Mouse (Mus musculus) G1E (cell line): ENCODE data around the gene Nsmce3. TPM values are rescaled to one million over a fixed set of nuclear protein-coding genes. Genes with fewer than 3 reads are reported as not detected.
A peak's percentile ranks its signal among the peaks of the same experiment; 100 is the strongest.

ENCODE experiments used
- ATAC-seq: 2 replicates; pipeline ENCODE4 v1.8.0; 2016; ENCODE audit warnings: mild to moderate bottlenecking; ENCODE audit not compliant: insufficient number of reproducible peaks, poor library complexity, low FRiP score, severe bottlenecking; ENCODE audit errors: extremely low read depth
- DNase-seq: peaks from one replicate; pipeline ENCODE4 v3.0.0; 2012; ENCODE audit warnings: low spot score
- H3K27me3 ChIP-seq: 2 replicates; pipeline ENCODE4 v1.6.1; 2012; ENCODE audit warnings: mild to moderate bottlenecking, low read length, inconsistent platforms; ENCODE audit not compliant: insufficient read depth
- H3K36me3 ChIP-seq: replicated peaks from 2 replicates; pipeline ENCODE3; 2012; ENCODE audit warnings: mild to moderate bottlenecking, inconsistent platforms
- H3K4me1 ChIP-seq: 2 replicates; pipeline ENCODE4 v1.6.1; 2012; ENCODE audit warnings: low read depth, low read length, inconsistent platforms, mixed read lengths; ENCODE audit not compliant: insufficient read depth
- H3K4me3 ChIP-seq: 2 replicates; pipeline ENCODE4 v1.5.1; 2012; ENCODE audit warnings: low read depth, mild to moderate bottlenecking, inconsistent platforms, low read length, moderate library complexity, mixed read lengths
- H3K9me3 ChIP-seq: replicated peaks from 2 replicates; pipeline ENCODE4 v1.6.1; 2012; ENCODE audit warnings: inconsistent platforms
- CTCF ChIP-seq: IDR thresholded peaks from 2 replicates; pipeline ENCODE4 v1.5.1; 2012; ENCODE audit warnings: low read depth, low read length, inconsistent platforms, mixed read lengths
- GATA1 ChIP-seq: IDR thresholded peaks from 2 replicates; pipeline ENCODE4 v1.6.1; 2012; ENCODE audit warnings: borderline replicate concordance, low read length, inconsistent platforms, mixed read lengths
- GATA2 ChIP-seq: IDR thresholded peaks from 2 replicates; pipeline ENCODE4 v1.6.1; 2012; ENCODE audit warnings: low read depth, low read length, inconsistent platforms, borderline replicate concordance
- POLR2AphosphoS5 ChIP-seq: IDR thresholded peaks from 2 replicates; pipeline ENCODE4 v1.6.1; 2012; ENCODE audit warnings: low read depth, low read length, inconsistent platforms; ENCODE audit not compliant: insufficient replicate concordance
- TAL1 ChIP-seq: conservative IDR thresholded peaks from 2 replicates; pipeline ENCODE4 v1.6.1; 2012; ENCODE audit warnings: low read depth, low read length, inconsistent platforms, mixed read lengths
- polyA plus RNA-seq: library from polyadenylated mRNA; stranded (reverse); fragments of >175 nt; gene quantifications from 2 replicates; pipeline ENCODE4 v1.2.3, GENCODE M21; 2012
- total RNA-seq, 2 experiments: library from RNA; stranded (forward) in 1 of 2; stranded (reverse) in 1 of 2; fragments of 200-1000 nt in 1 of 2; fragments of >200 nt in 1 of 2; fragmentation: Nextera tagmentation in 1 of 2; gene quantifications; 2 replicates each; pipeline ENCODE4 v1.2.3; 2014 to 2017

Nsmce3 gene
- total and polyA plus RNA-seq, 3 experiments: 4.4 to 8.1 (median 7.2) TPM

- no peak for TF ChIP-seq GATA1
- no peak for TF ChIP-seq POLR2AphosphoS5
- TF ChIP-seq CTCF: no peak
- TF ChIP-seq TAL1: no peak
- no peak for TF ChIP-seq GATA2
- DNase-seq: no peak
- no peak for ATAC-seq
- no peaks in the 10 kb centered on the region for H3K4me1 ChIP-seq
- no peaks in the 10 kb centered on the region for H3K9me3 ChIP-seq
- no peaks in the 10 kb centered on the region for H3K36me3 ChIP-seq
- no peak overlapping the region for H3K4me3 ChIP-seq
- peaks cover 3% of the 10 kb centered on the region; the same call in 1 of the 2 replicates for H3K27me3 ChIP-seq
Observed at GRCm38 (mm10) chr7:64884187-64884862, 11.5 kb upstream of the Nsmce3 start.

GRCm38 (mm10) chr7:64882243-64882642 is 9.4 kb upstream of the Nsmce3 start:
- H3K4me3 ChIP-seq: no peak overlapping the region

GRCm38 (mm10) chr7:64881387-64881786 is 8.6 kb upstream of the Nsmce3 start:
- Histone ChIP-seq H3K36me3 (no peaks in the 10 kb centered on the region), H3K4me1 (no peaks in the 10 kb centered on the region), H3K27me3 (peaks cover 6% of the 10 kb centered on the region), H3K9me3 (no peaks in the 10 kb centered on the region), H3K4me3 (no peak overlapping the region)
- no peak for TF ChIP-seq TAL1
- no peak for TF ChIP-seq POLR2AphosphoS5
- TF ChIP-seq CTCF: no peak
- TF ChIP-seq GATA1: no peak
- no peak for TF ChIP-seq GATA2
- no peak for DNase-seq
- ATAC-seq: no peak

More at GRCm38 (mm10) chr7:64882243-64882642, 9.4 kb upstream of the Nsmce3 start:
- DNase-seq (no peak), ATAC-seq (no peak)
- H3K36me3 ChIP-seq: no peaks in the 10 kb centered on the region
- TF ChIP-seq GATA1 (no peak), GATA2 (no peak), POLR2AphosphoS5 (no peak), TAL1 (no peak), CTCF (no peak)
- no peaks in the 10 kb centered on the region for H3K4me1 ChIP-seq
- H3K9me3 ChIP-seq: no peaks in the 10 kb centered on the region
- peaks cover 4% of the 10 kb centered on the region for H3K27me3 ChIP-seq

- H3K36me3 ChIP-seq: no peaks in the 10 kb centered on the region
- no peak overlapping the region for H3K4me3 ChIP-seq
- no peaks in the 10 kb centered on the region for H3K4me1 ChIP-seq
- ATAC-seq (no peak), DNase-seq (no peak)
- peaks cover 6% of the 10 kb centered on the region for H3K27me3 ChIP-seq
- TF ChIP-seq POLR2AphosphoS5: no peak
- TF ChIP-seq TAL1: no peak
- no peak for TF ChIP-seq GATA1
- no peak for TF ChIP-seq CTCF
- no peak for TF ChIP-seq GATA2
- no peaks in the 10 kb centered on the region for H3K9me3 ChIP-seq
Observed at GRCm38 (mm10) chr7:64880415-64880814, 7.6 kb upstream of the Nsmce3 start.

GRCm38 (mm10) chr7:64874941-64875340 is 2.1 kb upstream of the Nsmce3 start:
- Histone ChIP-seq H3K4me3 (no peak overlapping the region), H3K9me3 (no peaks in the 10 kb centered on the region), H3K36me3 (peaks cover 11% of the 10 kb centered on the region), H3K4me1 (peaks cover 17% of the 10 kb centered on the region), H3K27me3 (peaks cover 6% of the 10 kb centered on the region; the same call in 1 of the 2 replicates)
- no peak for DNase-seq
- ATAC-seq: no peak
- TF ChIP-seq GATA1 (no peak), TAL1 (no peak), CTCF (no peak), GATA2 (no peak), POLR2AphosphoS5 (no peak)

- Histone ChIP-seq H3K4me1 (peaks cover 31% of the 10 kb centered on the region), H3K9me3 (no peaks in the 10 kb centered on the region), H3K27me3 (peaks cover 6% of the 10 kb centered on the region; the same call in 1 of the 2 replicates), H3K4me3 (peak overlapping the region; percentile 81; the same call in 1 of the 2 replicates), H3K36me3 (peaks cover 22% of the 10 kb centered on the region)
- TF ChIP-seq GATA1: no peak
- TF ChIP-seq CTCF: no peak
- TF ChIP-seq POLR2AphosphoS5: no peak
- no peak for TF ChIP-seq TAL1
- TF ChIP-seq GATA2: no peak
- ATAC-seq: no peak
- DNase-seq: no peak
Observed at GRCm38 (mm10) chr7:64873266-64873665, 469 bp upstream of the Nsmce3 start.
